Mouse (Mus musculus): ENCODE measurements around the gene Nrxn3.

- TF ChIP-seq POLR2A (IDR thresholded peaks at IDR 0.05; ENCODE audit: insufficient read length, low read depth) (no peak), USF1 (IDR thresholded peaks at IDR 0.05; ENCODE audit: low read depth) (no peak), SRF (IDR thresholded peaks at IDR 0.05; ENCODE audit: control insufficient read depth, insufficient read length, low read depth) (no peak), TCF12 (IDR thresholded peaks at IDR 0.05; ENCODE audit: insufficient read depth, poor library complexity, severe bottlenecking) (no peak), POLR2AphosphoS2 (IDR thresholded peaks at IDR 0.05; ENCODE audit: insufficient read length, low read depth) (no peak), E2F4 (IDR thresholded peaks at IDR 0.05; ENCODE audit: insufficient read depth) (no peak), MYOG (IDR thresholded peaks at IDR 0.05; ENCODE audit: control insufficient read depth in 1 of 3, insufficient read depth in 1 of 3, insufficient read length in 2 of 3, low read depth in 2 of 3) (no peak), MYOD1 (IDR thresholded peaks at IDR 0.05; ENCODE audit: control insufficient read depth in 1 of 3, insufficient read length in 2 of 3, low read depth in 2 of 3) (no peak), MAX (IDR thresholded peaks at IDR 0.05; ENCODE audit: low read depth) (no peak)
These were observed 980.3 kb downstream of the Nrxn3 start for GRCm38 (mm10) chr12:89702931-89703330.
